Mouse (Mus musculus): ENCODE results near the gene Casp9.

DNA sequence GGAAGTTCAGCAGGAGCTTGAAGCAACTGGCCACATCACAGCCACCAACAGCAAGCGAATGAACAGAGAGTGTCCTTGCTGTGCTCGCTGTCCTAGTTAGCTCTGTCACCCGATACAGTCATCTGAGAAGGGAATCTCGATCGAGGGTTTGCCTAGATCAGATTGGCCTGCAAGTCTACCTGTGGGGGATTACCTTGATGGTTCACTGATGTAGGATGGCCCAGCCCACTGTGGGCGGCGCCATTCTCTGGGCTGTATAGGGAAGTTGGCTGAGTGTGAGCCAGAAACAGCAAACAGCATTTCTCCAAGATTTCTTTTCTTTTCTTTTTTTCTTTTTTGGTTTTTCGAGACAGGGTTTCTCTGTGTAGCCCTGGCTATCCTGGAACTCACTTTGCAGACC is 71.1 kb downstream of the Casp9 start:
- no peak for TF ChIP-seq CTCF (IDR thresholded peaks at IDR 0.05; ENCODE audit: low read depth, low read length)
- no peak for TF ChIP-seq POLR2A (IDR thresholded peaks at IDR 0.05; ENCODE audit: borderline replicate concordance, low read depth, low read length)
